Mouse (Mus musculus) Muller cell, postnatal 12 days (primary cell): ENCODE measurements around the gene 2310034G01Rik.

Experiments
- DNase-seq: peaks from one replicate; pipeline ENCODE4 v3.0.0-alpha.2; 2015; ENCODE audit errors: inconsistent ontology term

Gene 2310034G01Rik

GRCm38 (mm10) chr19:46328081-46329030 lies 21.7 kb downstream of the 2310034G01Rik start, which contains the start of gene Fbxl15:
Gene Fbxl15 (plus strand): TSS chr19:46328184.
- DNase-seq, result peak; percentile 95

DNA sequence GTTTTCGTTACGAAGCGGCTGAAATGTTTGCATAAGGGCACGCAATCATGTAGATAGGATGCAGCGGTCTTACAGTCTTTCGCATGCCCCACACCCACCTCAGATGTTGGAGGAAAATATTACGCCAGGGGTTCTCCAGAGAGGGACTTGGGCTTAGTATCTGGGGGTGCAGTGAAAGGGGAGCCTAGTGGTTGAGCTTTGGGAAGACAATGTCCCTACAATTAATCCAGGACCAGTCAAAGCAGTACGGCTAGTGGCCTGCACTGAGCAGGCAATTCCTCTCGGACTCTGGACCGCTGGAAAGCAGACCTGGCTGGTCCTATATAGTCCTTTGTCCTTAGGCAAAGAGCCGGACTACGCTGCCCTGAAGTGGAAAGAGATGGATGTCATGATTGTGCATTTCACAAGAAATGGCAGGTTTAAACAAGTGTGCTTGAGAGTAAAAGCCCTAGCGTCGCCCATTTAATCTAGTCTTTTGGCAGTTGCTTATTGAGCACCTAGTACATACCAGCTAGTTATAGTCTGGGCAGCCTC lies 22.5 kb downstream of the 2310034G01Rik start:
- DNase-seq, result no peak

DNA sequence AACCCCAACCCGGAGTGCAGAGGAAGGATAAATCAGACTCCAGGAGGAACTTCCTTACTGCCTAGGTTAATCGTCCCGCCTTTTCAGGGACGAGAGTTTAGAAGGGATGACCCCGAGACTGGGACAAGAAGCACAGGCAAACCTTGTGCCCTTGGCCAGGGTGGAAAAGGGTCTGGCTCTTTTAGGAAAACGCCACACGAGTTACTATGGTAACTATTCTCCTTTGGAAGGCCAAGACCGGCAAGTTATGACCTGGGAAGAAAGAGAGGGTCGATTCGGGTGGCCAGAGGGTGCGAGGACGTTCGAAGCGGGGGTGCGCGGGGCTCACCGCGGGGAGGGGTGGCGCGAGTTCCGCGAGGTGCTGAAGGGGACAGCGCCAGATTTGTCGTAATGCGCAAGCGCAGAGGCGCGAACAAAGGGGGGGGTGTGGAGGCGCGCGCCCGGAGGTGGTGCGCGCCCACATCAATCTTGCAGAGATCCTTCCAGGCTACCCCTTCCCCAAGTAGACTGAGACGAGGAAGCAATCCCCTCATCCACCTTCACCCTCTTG lies 23.3 kb downstream of the 2310034G01Rik start, which contains the start of gene Psd:
TSS of gene Psd (minus strand) at position 401 of the 550 bp plus-strand sequence.
- DNase-seq, result peak; percentile 50

- DNase-seq, result no peak
Measured at GRCm38 (mm10) chr19:46326019-46326755, 23.9 kb downstream of the 2310034G01Rik start.

DNA sequence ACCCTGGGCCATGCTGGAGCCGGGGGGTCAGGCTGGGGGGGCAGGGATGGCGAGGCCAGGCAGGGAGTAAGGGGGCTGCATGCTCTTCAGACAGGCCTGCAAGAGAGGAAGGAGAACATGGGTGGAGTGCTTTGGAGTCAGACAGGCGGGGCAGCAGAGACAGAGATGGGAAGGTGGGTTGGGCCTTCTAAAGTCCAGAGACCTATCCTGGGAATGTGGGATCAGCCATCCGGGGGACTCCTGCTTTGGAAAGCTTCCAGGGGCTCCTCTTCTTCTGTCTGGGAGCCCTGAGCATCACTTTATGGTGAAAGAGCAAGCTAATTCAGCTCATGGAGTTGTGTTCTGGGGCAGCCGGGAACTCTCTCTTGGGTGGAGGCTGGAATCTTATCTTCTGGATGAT lies 25.2 kb downstream of the 2310034G01Rik start:
- no peak for DNase-seq

DNA sequence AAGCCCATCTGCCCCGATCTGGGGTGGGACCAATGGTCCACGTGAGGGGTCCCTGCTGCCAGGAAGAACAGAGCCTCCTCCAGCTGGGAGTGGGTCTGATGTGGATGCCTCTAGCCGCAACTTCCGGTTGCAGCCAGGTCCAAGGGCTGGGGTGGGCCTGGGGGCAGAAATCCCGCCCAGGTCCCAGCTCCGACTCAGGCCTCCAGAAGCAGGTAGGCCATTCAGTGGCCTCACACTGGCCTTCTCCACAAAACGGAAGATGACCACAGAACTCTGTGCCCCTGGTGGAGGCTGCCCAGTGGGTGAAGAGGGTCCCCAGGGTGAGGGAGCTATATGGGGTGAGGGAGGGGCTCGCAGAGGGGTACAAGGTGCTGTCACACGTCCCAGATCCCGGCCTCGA lies 25.7 kb downstream of the 2310034G01Rik start:
- no peak for DNase-seq

DNA sequence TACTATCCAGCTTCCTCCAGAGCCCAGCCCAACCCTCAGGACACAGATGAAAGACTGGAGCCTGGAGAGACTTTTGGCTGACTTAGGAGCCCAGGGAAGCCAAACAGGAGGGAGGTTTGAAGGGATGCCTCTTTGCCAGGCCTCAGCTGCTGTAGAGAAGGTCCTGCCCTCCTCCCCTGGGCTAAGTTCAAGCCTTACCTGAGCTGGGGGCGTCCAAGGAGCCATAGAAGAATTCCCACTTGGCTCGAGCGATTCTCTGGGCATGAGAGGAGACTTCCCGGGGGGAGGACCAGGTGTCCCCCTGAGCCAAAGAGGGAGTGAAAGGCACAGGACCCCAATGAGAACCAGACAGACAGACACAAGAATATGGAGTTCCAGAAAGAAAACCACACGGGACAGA lies 26.4 kb downstream of the 2310034G01Rik start:
- no peak for DNase-seq

DNA sequence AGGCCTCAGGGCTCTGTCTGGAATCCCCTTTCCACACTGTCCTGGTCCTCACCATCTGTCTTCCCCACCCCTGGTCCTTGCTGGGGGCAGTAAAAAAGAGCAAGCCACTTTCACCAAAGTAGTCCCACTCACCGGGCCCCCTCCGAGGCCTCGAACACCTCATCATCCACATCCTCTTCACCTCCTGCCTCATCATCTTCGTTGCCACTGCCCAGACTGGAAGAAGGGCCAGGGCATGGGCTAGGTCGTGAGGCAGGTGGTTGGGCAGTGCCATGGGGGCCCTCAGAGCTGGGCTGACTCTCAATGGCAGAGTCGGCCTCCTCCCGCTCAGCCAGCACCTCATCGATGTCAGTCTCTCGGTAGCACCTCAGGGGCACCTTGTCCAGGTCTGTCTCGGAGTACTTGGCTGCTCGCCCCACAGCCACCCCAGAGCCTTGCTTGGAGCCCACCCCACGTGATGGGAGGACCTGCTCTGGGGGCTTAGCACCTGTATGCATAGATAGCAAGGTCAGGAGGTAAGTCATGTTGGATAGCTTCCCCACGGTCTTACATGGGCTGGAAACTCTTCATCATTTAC lies 27.0 kb downstream of the 2310034G01Rik start:
- DNase-seq, result no peak

DNA sequence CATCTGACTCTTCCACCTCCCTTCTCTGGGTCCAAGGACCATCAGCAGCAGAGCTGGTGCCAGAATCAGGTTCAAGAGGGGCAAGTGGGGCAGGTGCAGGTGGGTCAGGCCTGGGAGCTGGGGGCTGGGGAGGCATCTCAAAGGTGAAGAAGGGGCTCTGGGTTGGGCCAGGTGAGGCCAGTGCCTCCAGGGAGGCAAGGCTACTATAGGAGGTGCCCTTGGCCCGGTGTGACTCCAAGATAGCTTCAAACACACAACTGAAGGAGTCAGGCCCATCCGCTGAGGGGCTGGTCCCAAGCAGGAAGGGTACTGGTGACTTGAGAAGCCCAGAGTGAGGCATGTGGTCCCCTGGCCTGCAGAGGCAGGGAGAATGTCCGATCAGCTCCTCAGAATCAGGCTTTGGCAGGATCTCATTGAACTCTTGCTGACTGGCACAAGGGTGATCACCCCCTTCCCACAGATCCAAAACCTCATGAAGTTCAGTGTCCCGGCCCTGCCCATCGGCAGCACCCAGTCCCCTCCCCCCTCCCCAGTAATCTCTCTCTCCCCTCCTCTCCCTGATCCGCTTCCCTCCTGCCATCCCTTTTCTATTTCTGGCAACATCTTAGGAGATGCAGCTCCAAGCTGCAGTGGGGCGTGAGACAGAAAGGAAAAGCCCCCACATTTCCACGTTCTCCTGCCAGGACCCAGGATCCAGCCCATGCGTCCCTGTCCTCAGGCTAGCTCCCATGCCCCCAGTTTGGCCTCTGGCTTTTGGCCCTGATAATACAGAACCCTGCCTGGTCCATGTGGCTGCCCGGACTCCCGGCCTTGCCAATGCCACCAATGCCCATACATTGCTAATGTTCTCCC lies 27.7 kb downstream of the 2310034G01Rik start:
- no peak for DNase-seq

DNA sequence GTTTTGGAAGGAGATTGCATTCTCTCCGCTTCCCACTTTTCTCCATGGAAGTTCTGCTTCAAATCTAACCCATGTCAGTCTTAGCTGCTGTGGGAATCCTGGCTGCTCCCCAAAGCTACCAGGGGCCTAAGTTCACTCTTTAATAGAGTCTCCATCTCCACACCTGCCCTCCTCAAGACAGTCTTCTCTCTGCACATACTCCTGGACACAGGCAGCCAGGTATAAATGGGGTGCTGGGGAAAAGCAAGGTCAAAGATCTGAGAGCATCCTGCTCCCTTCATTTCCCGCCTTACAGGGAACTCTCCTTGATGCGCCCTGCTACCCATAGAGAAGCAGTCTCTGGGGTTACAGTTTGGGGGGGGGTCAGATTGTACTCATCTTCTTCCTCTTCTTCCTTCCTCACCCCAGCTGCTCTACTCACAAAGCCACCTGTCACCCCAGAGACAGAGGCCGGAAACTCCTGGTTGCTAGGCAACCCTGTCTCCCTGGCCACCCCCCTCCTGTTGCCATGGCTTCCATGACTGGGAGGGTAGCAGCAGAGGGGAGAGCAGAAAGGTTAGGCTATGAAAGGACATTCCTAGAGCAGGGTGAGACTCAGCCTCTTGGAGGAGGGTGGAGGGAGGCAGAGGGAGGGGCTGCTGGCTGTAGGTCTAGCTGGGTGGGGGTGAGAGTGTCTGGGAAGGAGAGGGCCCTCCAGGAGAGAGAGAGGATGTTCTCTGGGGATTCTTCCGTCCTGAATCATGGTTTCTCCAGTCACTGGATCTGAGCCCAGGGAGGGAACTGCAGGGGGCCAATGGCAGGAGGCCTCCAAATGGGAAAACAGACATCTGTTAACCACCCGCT lies 28.8 kb downstream of the 2310034G01Rik start:
- DNase-seq, result peak; percentile 69

DNA sequence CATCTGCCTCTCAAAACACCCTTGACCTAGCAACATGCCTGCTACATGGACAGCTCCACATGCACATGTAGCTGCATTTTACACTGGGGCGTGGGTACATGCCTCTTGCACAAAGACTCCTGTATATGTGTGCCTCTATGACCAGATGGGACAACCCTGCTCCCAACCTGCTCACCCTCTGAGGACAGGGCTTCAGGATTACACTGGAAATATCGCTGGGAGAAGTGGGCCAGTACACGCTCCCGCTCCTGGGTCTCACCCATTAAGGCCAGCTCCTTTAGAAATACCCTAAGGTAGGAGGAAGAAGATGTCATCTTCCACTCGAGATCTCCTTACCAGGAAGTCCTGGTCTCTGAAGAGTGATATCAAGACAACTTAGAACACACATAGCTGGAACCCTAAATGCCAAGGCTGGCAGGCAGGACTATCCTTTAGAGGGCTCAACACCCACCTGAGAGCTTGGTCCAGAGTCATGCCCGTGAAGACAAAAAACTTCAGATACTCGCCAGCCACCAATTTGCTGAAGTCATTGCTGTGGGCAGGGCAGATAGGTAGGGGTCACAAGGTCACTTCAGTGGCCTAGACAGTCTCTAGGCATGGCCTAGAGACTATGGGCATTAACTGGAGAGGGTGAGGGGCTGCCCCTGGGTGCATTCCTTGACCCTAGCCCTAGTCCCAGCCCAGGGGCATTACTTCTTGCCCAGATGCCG lies 29.9 kb downstream of the 2310034G01Rik start:
- DNase-seq, result no peak

GRCm38 (mm10) chr19:46318586-46319378 lies 31.3 kb downstream of the 2310034G01Rik start:
- DNase-seq, result peak; percentile 81

- DNase-seq, result no peak
Measured at GRCm38 (mm10) chr19:46318031-46318471, 32.1 kb downstream of the 2310034G01Rik start.

GRCm38 (mm10) chr19:46317546-46317885 lies 32.6 kb downstream of the 2310034G01Rik start:
- DNase-seq, result no peak

GRCm38 (mm10) chr19:46316846-46317545 lies 33.1 kb downstream of the 2310034G01Rik start:
- DNase-seq, result no peak

DNA sequence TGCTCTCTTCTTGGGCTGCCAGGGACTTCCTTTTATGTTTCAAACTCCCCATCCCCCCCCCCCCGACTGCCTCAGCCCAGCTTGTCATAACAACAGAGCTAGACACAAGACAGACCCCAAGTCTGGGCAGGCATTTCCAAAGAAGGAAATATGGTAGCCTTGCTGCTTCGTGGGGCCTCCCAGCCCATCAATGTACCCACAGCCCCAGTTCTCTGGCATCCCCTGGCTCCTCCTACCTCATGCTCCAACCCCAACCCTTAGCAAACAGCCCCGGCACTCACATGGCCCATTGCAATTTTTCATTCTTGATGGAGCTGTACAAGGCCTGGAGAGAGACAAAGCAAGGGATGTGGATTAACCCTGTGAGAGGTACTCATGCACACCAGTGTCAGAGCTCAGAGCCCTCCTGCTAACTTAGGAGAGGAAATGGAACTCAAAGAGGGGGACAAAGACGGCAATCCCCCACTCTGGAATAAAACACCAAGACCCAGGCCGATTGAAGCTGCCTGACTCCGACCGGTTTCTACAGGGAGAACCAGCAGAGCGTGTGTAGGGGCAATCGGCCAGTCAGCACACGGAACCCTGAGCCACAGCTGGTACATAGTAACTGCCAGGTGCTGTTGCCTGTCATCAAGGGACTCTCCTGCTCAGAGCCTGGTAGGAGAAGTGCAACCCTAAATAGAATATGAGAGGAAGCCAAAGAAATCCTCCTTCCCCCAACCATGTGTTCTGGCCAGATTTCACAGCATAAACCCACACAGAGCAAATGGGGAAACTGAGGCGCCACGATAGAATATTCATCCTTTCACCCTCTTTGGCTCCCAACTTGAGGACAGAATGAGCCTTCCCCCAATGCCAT lies 34.1 kb downstream of the 2310034G01Rik start:
- no peak for DNase-seq
